Mouse (Mus musculus) left cerebral cortex, adult 2 months (tissue): ENCODE data around the gene S100a2. TPM values are rescaled to one million over a fixed set of nuclear protein-coding genes. Genes with fewer than 3 reads are reported as not detected.

Experiments
- DNase-seq, 2 experiments: peaks; one replicate each; pipeline ENCODE4 v3.0.0; 2021 to 2022; ENCODE audit warnings: low spot score in 2 of 2, mixed read lengths in 1 of 2; ENCODE audit errors: extremely low spot score in 1 of 2
- H3K27ac ChIP-seq: fragments of 200-600 bp; 2 replicates; pipeline ENCODE4 v1.8.1; 2022
- H3K4me3 ChIP-seq: fragments of 200-600 bp; 2 replicates; pipeline ENCODE4 v1.8.1; 2022
- CTCF ChIP-seq: fragments of 200-600 bp; IDR thresholded peaks from 2 replicates; pipeline ENCODE4 v1.8.1; 2022; ENCODE audit warnings: antibody characterized with exemption, mild to moderate bottlenecking, moderate library complexity
- intact Hi-C: fragments of 180-260 bp; cut with DNase I; formaldehyde crosslinking; loops from one replicate; pipeline ENCODE4 v1.15.1; 2025
- total RNA-seq, 2 experiments: library from RNA; stranded (reverse); gene quantifications; 2 replicates each; pipeline ENCODE4 v1.2.3; 2021

Gene S100a2
- total RNA-seq, 2 experiments from 2014 or later, result not detected

DNA sequence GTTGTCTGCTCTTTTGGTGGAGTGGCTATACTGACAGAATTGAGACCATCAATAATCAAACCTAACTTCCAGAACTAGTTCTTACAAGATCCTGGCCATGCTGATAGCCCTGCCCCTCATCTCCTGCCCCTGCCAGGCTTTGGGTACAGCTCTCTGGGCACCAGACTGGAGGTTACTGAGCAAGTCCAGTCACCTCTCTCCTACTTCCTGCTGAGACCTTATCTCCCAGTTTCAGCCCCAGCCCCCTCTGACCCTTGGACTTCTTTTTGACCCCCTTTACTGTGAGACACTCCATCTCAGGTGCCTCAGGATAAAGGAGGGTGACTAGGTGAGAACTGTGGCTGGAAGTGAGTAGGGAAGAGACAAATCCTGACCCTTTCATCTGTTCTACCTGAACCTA, 19.1 kb downstream of the S100a2 start:
- intact Hi-C loops, result no loop called here
- H3K27ac ChIP-seq, result no peak overlapping the region
- no peak for DNase-seq

DNA sequence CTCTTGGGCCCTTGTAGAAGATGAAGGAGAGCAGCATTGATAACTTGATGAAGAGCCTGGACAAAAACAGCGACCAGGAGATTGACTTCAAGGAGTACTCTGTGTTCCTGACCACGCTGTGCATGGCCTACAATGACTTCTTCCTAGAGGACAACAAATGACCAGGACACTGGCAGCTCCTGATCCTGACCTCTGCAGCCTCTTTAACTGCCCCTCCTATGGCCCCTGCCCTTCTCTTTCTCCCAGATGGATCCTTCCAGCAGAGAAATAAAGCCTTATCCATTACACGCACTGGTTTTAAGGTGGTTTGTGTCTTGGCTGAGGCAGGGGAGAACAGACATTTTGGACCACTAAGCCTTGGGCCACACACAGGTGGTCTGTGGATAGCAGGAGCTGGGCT, 21.4 kb downstream of the S100a2 start:
- H3K27ac ChIP-seq, result no peak overlapping the region
- no peak for TF ChIP-seq CTCF
- H3K4me3 ChIP-seq, result no peak overlapping the region
- intact Hi-C loops, result no loop called here
- no peak for DNase-seq

More for the DNA sequence above, 19.1 kb downstream of the S100a2 start:
- no peak overlapping the region for H3K4me3 ChIP-seq
- TF ChIP-seq CTCF, result no peak

DNA sequence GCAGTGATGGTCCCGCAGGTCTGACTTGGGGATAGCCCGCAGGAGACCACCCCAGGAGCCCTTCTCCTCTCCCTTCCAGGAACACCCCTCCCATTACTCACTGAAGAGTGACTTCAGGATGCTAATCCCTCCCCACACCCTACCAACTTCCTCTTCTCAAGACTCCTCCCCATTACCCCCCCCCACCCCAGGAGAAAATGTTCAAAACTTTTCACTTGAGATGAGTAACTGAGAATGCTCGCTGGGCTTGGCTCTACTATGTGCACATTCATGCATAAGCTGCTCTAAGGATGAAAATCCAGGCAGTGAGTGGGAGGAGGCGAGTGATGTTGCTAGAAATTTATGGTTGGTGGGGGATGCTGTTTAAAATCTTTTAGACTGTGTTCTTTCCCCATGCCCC, 22.0 kb downstream of the S100a2 start:
- intact Hi-C loops, result loop anchor here (1.0 kb wide), 1 partner anchor 25 kb away; no protein-coding TSS in a partner anchor
- TF ChIP-seq CTCF, result no peak
- no peak overlapping the region for H3K27ac ChIP-seq
- no peak overlapping the region for H3K4me3 ChIP-seq
- DNase-seq, result no peak

DNA sequence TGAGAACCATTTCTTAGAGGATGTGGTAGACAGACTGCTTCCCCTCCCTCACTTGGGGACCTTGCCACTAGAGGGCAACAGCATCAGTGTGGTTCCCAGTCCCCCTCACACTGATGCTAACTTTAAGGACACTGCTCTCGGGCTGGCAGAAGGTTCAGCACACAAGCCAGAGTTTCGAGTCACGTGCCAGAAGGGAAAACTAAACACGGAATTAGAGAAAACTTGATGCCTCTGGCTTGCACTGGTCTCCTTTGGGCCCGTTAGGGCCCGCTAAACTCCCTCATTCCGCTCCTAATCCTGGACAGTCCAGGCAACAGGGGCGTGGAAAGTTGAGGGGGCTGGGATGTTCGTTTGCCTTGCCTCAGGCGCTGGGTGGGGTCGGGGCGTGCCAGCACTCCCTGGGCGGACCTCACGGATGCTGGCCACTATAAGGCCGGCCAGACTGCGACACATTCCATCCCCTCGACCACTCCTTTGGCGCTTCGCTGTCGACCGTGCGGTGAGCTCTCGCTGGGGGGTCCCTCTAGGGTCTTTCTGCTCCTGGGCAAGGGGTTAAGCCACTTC, 22.8 kb downstream of the S100a2 start, which contains the start of gene S100a6:
S100a6 (plus strand) TSS at position 155 of the 564 bp plus-strand sequence.
- H3K27ac ChIP-seq, result peak within 1 kb of the TSS; percentile 47
- TF ChIP-seq CTCF, result peak; percentile 63
- peak within 1 kb of the TSS; percentile 48 for H3K4me3 ChIP-seq
- intact Hi-C loops, result loop anchor here (1.0 kb wide), 1 partner anchor 26 kb away; no protein-coding TSS in a partner anchor
- peak in 1 of 2 experiments; percentile 41 for DNase-seq

DNA sequence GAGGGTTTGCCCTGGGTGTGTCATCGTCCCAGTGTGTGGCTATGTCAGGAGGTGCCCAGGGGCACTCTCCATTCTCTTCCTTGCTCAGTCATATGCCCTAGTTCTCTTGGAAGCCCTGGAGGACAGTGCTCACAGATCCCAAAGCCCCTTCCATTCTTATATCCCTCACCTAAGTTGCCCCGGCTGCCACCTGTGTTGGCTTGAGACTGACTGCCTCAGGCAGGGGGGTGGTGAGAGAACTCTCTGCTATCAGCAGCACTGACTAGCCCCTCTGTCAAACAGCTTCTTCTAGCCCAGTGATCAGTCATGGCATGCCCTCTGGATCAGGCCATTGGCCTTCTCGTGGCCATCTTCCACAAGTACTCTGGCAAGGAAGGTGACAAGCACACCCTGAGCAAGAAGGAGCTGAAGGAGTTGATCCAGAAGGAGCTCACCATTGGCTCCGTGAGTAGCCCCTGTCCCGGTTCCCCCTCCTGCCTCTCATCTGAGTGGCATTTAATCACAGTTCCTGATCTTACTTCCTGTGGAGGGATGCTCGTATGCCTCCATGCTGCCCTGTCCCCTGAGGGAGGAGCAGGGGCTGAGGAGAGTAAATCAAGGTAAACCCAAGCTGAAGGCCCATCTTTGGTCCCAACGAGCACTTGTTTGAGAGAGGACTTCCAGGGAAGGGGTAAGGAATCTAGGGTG, 23.6 kb downstream of the S100a2 start:
- intact Hi-C loops, result loop anchor here (2.0 kb wide), 2 partner anchors 89 to 123 kb away; partner anchors contain the start of gene Snapin
- TF ChIP-seq CTCF, result no peak
- no peak for DNase-seq
- peak overlapping the region; percentile 47 for H3K27ac ChIP-seq
- peak overlapping the region; percentile 48 for H3K4me3 ChIP-seq

DNA sequence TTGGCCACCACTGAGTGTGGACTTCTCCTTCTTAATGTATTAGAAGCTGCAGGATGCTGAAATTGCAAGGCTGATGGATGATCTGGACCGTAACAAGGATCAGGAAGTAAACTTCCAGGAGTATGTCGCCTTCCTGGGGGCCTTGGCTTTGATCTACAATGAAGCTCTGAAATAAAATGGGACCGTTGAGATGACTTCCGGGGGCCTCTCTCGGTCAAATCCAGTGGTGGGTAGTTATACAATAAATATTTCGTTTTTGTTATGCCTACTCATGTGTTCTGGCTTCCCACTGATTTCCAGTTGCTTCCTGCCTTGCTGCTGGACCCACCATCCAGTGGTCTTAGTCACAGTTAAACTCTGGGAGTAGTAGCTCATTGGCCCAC, 24.1 kb downstream of the S100a2 start:
- intact Hi-C loops, result loop anchor here (2.0 kb wide), 2 partner anchors 89 to 123 kb away; partner anchors contain the start of gene Snapin
- no peak for DNase-seq
- no peak overlapping the region for H3K4me3 ChIP-seq
- H3K27ac ChIP-seq, result no peak overlapping the region
- TF ChIP-seq CTCF, result no peak

DNA sequence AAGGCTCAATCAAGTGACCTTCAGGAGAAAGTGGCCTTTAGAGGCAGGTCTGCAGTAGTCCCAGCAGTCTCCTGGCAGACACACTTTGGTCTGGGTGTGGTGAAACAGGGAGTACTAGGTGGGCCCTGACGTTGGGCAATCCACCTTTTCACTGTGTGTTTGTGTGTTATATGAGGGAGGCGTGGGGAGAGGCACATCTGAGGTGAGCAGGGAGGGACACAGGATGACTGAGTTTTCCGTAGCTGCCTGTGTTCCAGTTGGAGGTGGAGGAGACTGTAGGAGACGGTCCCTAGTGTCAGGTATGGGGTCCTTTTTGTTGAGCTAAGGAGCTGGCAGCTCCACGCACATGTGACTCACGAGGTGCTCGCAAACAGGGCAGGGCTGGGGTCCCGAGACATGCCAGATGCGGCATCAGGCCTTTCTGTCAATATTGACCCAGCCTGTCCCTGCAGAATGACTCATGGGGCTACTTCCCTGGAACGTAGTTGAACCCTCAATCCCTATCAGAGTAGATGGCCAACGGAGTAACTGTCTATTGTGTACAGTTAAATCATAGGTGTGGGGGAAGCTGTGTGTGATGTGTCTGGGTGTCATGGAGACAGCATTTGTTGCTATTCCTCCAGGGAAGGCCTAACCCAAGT, 24.7 kb downstream of the S100a2 start:
- no peak overlapping the region for H3K4me3 ChIP-seq
- H3K27ac ChIP-seq, result no peak overlapping the region
- no peak for DNase-seq
- intact Hi-C loops, result loop anchor here (1.0 to 5.0 kb wide), 5 partner anchors 28 to 124 kb away; partner anchors contain the start of genes Chtop, S100a7a and Snapin
- TF ChIP-seq CTCF, result no peak

DNA sequence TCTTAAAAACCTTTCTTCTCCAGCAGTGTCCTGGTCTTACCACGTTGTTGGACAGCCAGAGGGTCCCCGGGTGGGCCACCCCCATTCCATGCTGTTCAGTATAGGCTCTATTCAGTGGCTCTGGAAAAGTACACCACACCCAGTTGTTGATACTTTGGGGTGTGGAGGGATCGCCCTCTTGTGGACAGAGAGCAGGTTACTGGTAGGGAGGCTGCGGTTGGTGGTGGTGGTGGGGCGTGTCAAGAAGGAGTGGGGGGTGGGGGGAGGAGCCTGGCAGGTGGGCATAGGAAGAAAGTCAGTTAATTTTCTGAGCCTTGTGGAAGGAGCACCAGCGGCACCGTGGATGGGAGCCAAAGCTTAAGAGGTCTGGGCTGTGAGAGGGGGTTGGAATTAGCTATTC, 25.4 kb downstream of the S100a2 start:
- Histone ChIP-seq H3K4me3 (0 out of 2 replicates have a peak overlapping the region, but pooled peaks have one; percentile 7), H3K27ac (no peak overlapping the region)
- peak; percentile 69 for TF ChIP-seq CTCF
- intact Hi-C loops, result loop anchor here (1.0 to 5.0 kb wide), 5 partner anchors 29 to 125 kb away; partner anchors contain the start of genes Chtop, S100a7a and Snapin
- DNase-seq, result peak; percentile 73 to 76

DNA sequence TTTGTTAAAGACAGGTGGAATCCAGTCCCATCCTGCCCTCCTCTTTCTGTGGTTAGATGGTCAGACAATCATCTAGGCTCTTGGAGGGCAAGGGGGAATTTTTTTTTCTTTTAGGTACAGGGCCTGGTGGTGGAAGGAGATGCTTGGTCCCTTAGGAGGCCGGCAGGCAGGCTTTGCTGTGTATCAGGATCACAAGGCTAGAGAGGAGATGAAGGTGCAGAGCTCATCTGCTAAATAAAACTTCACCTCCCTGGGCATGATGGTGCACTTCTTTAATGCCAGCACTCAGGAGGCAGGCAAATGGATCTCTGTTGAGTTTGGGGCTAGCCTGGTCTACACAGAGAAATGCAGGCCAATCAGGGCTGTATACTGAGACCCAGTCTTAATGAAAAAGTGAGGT, 25.9 kb downstream of the S100a2 start:
- H3K27ac ChIP-seq, result no peak overlapping the region
- H3K4me3 ChIP-seq, result no peak overlapping the region
- no peak for DNase-seq
- intact Hi-C loops, result loop anchor here (1.0 to 5.0 kb wide), 5 partner anchors 30 to 125 kb away; partner anchors contain the start of genes Chtop, S100a7a and Snapin
- TF ChIP-seq CTCF, result no peak

DNA sequence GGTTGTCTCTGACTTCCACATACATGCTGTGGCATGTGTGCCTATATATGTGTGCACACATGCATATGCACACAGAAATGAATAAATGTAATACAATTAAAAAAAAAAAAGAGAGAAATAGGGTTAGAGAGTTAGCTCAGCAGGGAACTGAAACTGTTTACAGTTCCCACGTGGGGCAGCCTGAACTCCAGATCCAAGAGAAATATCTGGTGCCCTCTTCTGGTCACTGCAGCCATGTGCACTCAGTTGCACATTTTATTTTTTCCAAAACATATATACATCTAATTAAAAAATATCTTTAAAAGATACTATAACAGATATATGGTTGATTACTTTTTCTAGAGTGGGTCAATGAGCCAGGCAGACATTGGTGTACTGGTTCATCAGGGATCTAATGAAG, 27.5 kb downstream of the S100a2 start:
- Histone ChIP-seq H3K27ac (no peak overlapping the region), H3K4me3 (no peak overlapping the region)
- TF ChIP-seq CTCF, result peak; percentile 33
- intact Hi-C loops, result loop anchor here (5.0 kb wide), 2 partner anchors 35 to 110 kb away; partner anchors contain the start of genes Chtop and S100a7a
- no peak for DNase-seq

DNA sequence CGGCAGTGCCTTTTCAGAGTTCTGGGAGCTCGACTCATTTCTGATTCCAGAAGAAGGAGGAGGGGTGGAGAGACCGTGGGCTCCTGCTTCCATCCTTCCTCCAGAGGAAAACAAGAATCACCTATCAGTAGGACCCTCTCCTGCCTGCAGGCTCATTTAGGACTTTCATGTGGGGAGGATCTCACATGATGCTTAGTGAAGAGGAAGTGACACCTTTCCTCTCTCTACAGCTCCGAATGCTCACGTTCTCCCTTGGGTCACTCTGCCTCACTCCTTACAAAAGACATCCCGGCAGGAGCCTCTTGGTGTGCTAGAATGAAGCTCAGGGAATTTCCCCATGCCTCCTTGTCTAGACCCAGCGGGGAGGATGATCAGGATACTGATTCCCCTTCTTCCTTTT, 31.5 kb downstream of the S100a2 start:
- Histone ChIP-seq H3K27ac (no peak overlapping the region), H3K4me3 (no peak overlapping the region)
- DNase-seq, result no peak
- no peak for TF ChIP-seq CTCF
- intact Hi-C loops, result no loop called here

DNA sequence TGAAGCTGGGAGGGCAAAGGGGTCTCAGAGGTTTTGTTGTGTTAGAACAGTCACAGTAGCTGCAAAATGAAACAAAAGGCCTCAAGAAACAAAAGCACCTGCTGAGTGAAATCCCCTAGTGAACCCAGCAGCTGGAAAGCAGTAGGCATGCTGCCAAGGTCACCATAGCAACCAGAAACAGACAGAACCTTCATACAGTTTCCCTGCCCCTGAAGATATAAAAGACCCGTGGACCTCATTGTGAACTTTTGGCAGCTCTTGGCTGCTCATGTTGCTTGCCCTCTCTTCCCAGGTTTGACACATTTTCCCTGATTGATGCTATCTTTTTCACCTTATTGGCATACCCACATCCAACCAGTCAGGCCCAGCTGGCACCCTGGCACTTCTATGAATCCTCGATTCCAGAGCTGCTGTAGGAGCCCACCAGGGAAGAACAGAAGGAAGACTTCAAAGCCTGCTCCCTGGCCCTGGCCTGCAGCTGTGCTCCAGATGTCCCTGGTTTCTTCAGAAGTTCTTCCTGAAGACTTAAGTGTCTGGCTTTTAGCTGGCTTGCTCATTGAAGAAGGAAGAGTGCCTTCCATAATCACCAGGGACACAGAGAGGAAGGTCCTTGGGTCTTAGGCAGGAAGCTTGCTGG, 33.5 kb downstream of the S100a2 start:
- intact Hi-C loops, result no loop called here
- no peak for TF ChIP-seq CTCF
- peak in 1 of 2 experiments; percentile 44 for DNase-seq
- Histone ChIP-seq H3K4me3 (no peak overlapping the region), H3K27ac (no peak overlapping the region)
